Mouse (Mus musculus) kidney, postnatal 10 days (tissue): ENCODE results near the gene Gnas.
"Not testable (repeated sequence)": the region's sequence is repeated elsewhere in the genome, so short reads cannot be mapped to it uniquely, and the experiment has no call there.

ENCODE experiments used
- DNase-seq: peaks from one replicate; pipeline ENCODE4 v3.0.0; 2021; ENCODE audit warnings: mixed read lengths

The Gnas gene

GRCm38 (mm10) chr2:174295175-174295899 lies 11.2 kb downstream of the Gnas start:
- peak; percentile 91 for DNase-seq

- DNase-seq = no peak
Measured at GRCm38 (mm10) chr2:174295900-174296465, 11.9 kb downstream of the Gnas start.

- peak; percentile 48 for DNase-seq
Measured at GRCm38 (mm10) chr2:174297086-174297571, 13.0 kb downstream of the Gnas start.

- no peak for DNase-seq
Measured at GRCm38 (mm10) chr2:174297851-174298250, 13.7 kb downstream of the Gnas start.

- no peak for DNase-seq
Measured at GRCm38 (mm10) chr2:174298471-174298870, 14.4 kb downstream of the Gnas start.

- no peak for DNase-seq
Measured at GRCm38 (mm10) chr2:174299091-174299770, 15.1 kb downstream of the Gnas start.

GRCm38 (mm10) chr2:174299771-174300160 lies 15.6 kb downstream of the Gnas start:
- DNase-seq = no peak

- DNase-seq = no peak
Measured at GRCm38 (mm10) chr2:174300186-174300585, 16.1 kb downstream of the Gnas start.

GRCm38 (mm10) chr2:174300666-174301065 lies 16.5 kb downstream of the Gnas start:
- DNase-seq = no peak

- no peak for DNase-seq
Measured at GRCm38 (mm10) chr2:174302526-174302925, 18.4 kb downstream of the Gnas start.

- DNase-seq = no peak
Measured at GRCm38 (mm10) chr2:174305646-174306045, 21.5 kb downstream of the Gnas start.

GRCm38 (mm10) chr2:174307903-174308302 lies 23.8 kb downstream of the Gnas start:
- DNase-seq = no peak

- peak; percentile 78 for DNase-seq
Measured at GRCm38 (mm10) chr2:174310913-174311514, 26.9 kb downstream of the Gnas start.

GRCm38 (mm10) chr2:174311613-174312012 lies 27.5 kb downstream of the Gnas start:
- no peak for DNase-seq

- peak; percentile 90 for DNase-seq
Measured at GRCm38 (mm10) chr2:174312118-174312647, 28.1 kb downstream of the Gnas start.

GRCm38 (mm10) chr2:174312661-174313060 lies 28.5 kb downstream of the Gnas start:
- no peak for DNase-seq

GRCm38 (mm10) chr2:174315445-174315844 lies 31.3 kb downstream of the Gnas start:
- not testable (repeated sequence) for DNase-seq

GRCm38 (mm10) chr2:174316661-174317060 lies 32.5 kb downstream of the Gnas start:
- no peak for DNase-seq

- no peak for DNase-seq
Measured at GRCm38 (mm10) chr2:174325989-174326388, 41.9 kb downstream of the Gnas start.

- no peak for DNase-seq
Measured at GRCm38 (mm10) chr2:174326481-174326880, 42.4 kb downstream of the Gnas start.

- DNase-seq = peak; percentile 76
Measured at GRCm38 (mm10) chr2:174327295-174327981, 43.3 kb downstream of the Gnas start.

GRCm38 (mm10) chr2:174328358-174328905 lies 44.3 kb downstream of the Gnas start:
- DNase-seq = peak; percentile 43
